Mouse (Mus musculus) 3134 (cell line): ENCODE data around the gene Col1a2.
A peak's percentile ranks its signal among the peaks of the same experiment; 100 is the strongest.

Experiments
- DNase-seq: peaks from one replicate; pipeline ENCODE4 v3.0.0-alpha.2; 2011; ENCODE audit warnings: low spot score; ENCODE audit not compliant: insufficient read length; ENCODE audit errors: extremely low read depth

The Col1a2 gene

DNA sequence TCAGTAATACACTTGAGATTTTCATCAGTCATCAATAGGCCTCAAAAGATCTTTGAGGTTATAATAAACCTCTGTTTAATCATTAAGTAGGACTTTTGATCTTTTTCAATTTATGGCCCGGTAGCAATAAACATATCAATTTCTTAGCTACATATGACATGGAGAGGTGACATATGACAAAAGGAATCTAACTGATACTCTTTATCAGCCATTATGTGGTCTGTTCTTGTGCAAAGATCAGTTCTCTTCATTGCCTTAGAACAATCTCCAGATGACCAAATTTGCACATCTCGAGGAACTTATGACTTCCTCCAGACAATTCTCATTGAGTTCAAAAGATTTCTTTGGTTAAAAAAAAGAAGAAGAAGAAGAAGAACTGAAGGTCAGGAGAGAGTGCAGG is 10.1 kb downstream of the Col1a2 start:
- DNase-seq = no peak

DNA sequence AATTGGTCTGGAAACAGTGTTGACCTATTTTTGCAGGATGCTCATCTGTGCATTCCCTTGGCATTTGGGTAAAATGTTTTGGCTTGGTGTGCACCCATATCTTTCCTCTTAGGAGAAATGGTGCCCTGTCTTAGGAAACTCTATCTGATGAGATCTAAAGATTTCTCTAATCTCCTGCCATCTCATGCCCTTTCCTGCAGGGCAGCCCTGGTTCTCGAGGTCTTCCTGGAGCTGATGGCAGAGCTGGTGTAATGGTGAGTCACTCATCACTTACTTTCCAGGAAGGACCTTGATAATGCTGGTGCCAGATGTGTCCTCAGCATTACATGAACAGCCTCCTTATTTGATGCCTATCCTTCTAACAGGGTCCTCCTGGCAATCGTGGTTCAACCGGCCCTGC is 16.4 kb downstream of the Col1a2 start:
- no peak for DNase-seq

DNA sequence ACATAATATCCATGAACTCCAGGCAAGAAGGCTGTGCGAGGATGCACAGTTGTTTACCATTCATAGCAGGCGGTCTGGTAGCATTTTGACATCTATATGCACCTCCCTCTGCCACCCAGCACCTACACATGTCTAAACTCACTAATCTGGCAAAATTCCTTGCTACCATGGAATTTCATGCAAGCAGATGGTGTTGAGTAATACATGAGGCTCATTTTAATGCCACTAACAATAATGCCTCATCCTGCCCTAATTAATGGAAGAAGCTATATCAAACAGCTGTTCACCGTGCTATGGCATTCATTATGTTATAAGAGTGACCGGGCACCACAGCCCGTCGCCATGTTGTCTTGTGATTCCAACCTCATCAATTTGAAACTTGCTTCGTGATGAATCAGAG is 23.8 kb downstream of the Col1a2 start:
- DNase-seq = no peak

DNA sequence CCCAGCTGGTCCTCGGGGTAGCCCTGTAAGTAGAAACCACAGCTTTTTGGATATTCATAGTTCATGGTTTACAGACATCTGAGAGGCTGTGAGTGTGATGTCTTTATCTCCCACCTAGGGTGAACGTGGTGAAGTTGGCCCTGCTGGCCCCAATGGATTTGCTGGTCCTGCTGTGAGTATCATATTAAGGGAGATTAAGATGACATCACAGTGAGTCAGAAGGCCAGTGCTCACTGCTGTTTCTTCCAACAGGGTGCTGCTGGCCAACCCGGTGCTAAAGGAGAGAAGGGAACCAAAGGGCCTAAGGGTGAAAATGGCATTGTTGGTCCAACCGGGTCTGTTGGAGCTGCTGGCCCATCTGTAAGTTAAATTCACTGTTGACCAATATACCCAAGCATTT is 26.4 kb downstream of the Col1a2 start:
- peak; percentile 47 for DNase-seq

DNA sequence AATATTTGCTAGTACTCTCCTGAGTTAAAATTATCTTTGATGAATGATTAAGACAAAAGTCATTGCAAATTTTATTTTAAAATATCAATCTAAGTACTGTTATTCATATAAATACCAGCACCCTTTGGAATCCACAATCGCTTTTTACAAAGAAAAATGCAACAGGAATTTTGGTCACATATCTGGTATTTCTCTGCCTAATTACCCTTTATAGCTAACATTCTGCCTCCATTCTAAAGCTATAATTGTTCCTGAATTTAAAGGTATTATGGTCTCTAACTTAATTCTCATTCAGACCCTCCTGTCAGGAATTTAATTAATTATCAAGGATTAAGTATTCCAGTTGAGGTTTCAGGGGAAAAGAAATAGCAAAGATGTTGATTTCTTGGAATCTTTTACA is 28.3 kb downstream of the Col1a2 start:
- DNase-seq = no peak

DNA sequence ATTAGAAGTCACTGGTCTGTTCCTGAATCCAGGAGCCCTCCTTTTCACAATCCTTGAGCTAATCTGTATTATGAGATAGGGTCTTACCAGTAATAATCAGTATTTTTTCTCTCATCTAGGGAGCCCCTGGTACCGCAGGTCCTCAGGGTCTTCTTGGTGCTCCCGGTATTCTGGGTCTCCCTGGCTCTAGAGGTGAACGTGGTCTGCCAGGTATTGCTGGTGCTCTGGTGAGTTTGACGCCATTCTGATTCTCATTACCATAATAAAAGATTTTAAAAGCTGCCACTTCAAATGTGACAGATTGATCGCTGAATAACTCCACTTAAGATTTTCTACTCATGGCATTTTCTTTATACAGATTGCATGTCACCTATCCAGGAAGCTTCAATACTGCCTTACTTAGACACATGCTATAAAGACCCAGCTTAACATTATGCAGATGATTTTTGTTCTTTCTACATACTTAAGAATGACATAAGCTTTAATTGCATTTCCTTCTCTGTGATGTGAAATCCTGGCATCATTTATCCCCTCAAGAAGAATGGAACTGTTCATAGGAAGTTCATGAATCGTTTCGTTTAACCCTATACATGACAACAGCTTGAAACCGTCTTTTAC is 30.0 kb downstream of the Col1a2 start:
- no peak for DNase-seq

DNA sequence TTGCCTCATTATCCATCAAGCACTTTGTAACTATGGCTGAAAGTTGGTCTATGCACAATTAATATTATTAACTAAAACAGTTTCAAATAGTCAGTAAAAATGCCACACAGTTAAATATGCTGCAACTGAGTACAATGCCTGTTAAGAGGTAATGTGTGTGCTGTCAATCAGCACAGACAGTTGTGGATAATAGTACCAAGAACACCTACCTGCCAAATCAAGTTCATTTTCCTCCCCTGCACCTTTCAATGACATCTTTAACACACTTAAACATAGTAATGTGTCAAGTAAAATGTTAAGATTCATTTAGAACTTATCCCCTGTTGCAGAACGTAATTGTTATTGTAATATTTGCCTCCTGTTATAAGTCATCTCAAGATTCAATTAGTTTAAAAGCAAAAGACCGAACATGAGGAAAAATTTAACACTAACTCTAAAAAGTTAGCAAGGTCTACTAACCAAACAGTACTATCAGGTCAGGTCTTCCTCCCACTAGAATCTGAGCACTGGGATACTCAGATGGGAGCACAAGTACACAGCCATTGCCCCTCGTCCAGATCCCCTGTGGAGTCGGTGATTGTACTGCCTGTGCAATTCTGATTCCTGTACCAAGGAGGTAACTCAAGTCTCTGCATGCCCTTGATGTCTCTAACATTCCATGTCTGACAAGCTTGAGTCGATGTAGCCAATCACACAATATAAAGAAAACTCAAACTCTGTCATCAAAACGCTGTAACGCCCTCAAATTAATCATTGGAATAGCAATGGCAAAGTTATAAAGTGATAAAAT is 37.5 kb downstream of the Col1a2 start:
- no peak for DNase-seq

DNA sequence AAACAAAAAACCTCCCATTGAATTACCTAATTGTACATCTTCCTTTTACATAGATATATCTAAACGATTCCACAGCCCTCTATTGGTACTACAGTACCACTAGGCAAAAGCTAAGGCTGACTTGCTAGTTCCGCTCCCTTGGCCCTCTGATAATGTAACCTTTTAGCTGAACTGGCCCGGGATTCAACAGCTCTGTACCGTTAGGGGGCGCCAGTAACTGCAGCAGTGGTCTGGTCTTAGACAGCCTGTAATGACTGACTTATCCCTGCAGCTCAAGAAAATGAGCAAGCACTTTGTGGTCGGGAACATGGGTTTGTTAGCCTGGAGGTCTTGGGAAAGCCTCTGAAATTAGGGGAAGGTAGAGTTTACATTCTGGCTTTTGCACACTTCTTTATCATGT is 39.9 kb downstream of the Col1a2 start:
- no peak for DNase-seq

DNA sequence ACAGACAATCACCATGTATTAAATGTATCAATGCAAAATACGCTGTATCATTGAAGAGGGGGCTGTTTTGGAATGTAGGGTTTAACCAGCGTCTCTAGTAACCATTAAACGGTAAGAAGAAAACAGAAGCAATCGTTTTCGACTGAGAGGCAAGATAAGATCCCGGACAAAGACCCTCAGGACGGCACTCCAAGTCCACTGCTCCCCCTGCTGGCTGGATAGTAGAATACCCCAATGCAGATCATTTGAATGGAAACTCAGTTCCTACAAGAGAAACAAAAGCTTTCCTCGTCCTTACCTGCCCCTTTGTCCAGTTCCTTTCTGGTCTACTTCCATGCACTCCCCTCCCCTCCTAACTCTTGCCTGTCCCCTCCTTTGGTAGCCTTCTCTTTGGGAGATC is 41.1 kb downstream of the Col1a2 start:
- no peak for DNase-seq

DNA sequence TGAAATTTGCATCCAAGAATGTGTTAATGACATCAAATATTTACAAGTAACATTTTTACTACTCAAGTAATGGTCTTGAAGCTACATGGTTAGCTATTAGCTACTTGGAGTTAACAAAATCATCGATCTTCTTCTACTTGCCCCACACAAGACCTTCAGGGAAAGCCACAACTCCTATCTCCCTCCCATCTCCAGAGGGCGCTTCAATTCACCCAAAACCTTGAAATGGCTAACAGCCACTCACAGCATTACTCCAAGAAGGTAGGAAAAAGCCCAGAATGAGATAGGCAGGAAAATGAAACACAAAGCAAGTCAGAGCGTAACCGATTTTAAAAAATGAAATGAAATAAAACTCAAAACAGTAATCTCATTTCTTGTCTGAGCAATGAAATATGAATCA is 44.3 kb downstream of the Col1a2 start:
- no peak for DNase-seq

DNA sequence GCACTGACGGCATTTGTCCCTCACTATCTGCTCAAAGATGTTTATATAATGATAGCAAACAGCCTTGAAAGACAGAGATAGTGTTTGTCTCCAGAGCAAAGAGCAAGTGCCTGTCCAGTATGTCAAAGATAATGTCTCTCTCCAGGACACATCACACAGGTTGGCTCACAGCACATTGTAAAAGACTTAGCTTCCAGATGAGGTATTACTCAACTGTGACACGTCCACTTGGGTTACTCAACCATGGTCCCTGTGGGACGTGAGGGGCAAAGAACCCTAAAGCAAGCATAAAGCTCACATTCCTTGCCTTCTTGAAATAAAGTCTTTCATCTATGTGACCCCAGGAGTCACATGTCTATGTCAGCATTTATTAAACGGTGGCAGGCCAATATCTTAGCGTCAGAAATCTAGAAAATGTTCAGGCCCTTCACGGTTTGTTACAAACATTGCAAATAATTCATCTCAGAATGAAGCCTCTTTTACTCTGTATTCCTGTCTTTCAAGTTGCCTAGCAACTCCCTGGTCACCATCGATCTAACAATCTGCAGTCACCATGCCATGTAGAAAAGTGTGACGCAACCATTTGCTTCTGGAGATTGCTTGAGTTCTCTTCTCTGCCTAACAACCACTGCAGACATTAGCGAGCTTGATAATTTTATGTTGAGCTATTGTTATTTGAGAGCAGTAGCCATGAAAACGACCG is 45.4 kb downstream of the Col1a2 start:
- DNase-seq = no peak

DNA sequence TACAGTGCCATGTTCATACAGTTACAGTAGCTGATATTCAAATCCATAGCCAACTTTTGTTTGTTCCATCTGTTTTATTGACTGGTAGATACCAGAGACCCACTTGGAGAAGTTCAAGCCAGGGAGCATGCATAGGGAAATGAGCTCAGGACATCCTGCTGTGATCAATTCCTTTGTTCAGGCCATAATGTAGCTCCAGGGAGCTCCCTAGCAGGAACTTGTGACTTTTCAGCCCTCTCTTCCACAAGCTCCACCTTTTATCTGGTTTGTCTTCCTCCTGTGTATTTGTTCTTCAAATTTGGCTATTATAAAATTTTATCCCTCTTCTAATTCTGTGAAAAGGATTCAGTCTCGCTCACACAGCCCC is 45.9 kb downstream of the Col1a2 start:
- no peak for DNase-seq

DNA sequence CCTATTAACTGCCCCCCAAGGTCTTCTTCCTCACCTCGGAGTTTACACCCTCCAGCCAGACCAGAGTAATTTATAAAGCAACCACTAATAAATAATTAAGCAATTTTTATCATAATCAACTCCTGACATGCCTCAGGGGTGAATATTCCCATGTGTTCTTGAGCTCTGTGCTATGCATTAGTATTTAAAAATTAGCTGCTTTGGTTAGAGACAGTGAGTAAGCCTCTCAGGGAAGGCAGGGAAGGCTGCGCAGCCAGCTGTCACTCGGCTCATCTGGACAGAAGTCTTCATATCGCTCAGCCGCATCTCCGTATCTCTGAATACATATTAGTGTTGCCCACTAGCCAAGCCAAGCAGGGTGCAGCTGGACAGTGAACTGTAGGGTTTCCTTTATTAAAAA is 50.8 kb downstream of the Col1a2 start:
- DNase-seq = no peak

DNA sequence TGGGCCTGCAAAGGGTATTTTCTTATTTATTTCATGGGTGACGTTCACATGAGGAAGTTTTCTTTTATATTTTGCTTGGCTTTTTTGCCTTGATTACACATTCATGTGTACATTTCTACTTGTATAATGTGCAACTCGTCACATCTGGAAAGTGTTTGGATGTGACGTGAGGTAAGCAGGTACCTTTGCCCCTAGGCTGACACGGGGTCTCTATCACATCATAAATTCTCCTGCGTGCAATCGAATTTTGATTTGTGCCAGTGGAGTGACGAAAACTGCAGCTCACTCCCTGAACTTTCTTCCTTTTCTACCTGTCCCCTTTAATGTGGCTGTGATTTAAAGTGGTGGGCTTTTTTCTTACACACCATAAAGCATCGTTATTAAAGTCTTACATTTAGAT is 52.5 kb downstream of the Col1a2 start:
- no peak for DNase-seq

DNA sequence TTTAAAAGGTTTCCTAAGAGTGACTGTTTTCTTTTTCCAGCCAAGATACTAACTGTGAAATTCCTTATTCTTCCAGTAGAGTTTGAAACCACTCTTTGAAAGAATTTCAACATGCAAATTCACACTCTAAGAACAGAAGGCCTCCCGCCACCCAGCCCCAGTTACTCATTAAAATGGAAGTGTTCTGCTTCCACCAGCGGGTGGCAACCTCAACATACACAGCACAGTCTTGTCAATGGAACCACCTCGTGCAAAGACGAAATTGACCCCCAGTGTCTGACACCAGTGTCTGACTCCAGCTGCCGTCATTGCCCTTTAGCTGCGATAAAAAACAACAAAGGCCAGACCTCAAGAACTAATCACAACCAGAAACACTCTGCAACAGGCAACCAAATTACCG is 53.1 kb downstream of the Col1a2 start:
- no peak for DNase-seq

DNA sequence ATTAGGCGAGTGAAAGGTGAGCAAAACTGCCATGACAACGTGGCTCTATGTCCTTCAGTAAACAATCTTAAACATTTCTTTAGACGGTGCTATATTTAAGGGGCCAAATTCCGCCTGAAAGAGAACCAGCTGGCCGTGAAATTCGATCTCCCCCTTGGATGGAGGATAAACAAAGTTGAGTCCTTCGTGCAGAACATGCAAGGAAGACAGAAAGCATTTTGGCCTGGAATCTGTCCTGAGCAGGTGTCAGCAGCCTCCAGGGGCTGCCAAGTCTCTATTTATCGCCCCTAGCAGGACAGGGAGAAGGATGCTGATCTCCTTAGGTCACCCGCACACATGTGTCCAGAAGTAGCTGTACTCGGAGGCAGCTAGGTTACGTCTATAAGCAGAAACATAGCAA is 56.5 kb downstream of the Col1a2 start:
- no peak for DNase-seq

DNA sequence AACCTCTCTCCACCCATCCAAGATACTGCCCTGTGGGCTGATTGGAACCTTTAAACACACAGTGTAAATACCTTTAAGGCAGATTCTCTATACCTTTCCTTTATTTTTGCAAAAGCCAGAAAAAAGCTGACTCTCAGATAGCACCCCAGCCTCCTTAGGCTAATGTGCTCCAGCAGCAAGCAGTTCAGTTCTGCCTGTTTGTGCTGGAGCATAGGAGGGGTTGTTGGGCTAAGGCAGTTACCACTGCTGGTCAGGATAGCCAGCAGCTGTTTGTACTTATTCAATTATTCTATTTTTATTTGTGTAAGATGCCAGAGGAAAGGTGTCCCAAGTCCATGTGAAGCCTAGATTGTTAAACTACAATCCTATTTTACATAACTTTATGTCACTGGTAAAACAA is 57.0 kb downstream of the Col1a2 start:
- no peak for DNase-seq

DNA sequence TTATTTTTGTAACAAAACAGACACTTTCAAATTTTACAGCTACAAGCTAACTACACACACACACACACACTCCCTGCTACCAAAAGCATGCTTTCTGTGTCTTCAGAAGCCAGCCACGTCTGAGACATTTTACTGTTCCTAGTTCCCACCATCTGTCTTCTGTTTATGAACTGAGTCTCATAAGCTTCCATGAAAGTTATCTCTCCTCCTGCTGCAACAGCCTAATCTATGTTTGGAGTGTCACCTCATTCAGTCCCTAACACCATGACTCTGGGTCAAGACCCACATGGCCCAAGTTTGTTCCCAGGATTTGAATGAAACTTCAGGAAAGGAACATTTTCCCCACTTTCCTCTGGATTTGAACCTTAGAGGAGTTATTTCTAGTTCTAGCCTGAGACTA is 57.8 kb downstream of the Col1a2 start:
- DNase-seq = no peak

DNA sequence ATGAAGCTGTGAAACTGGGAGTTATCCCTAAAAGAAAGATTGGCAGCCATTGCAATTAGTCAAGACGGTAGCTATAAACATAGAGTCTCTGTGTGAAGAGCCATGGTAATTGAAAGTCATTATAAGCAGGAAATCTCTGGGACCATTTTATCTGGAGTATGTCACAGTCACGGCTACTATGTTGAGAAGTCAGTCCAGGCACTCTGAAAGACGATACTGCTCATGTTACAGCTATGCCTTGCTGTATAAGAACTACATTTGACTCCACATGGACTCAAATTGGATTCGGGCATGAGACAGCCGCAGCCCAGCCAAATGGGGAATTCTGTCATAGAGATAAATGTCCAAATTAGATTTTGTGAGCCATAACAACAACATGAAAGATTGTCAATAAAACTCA is 58.9 kb downstream of the Col1a2 start:
- no peak for DNase-seq

DNA sequence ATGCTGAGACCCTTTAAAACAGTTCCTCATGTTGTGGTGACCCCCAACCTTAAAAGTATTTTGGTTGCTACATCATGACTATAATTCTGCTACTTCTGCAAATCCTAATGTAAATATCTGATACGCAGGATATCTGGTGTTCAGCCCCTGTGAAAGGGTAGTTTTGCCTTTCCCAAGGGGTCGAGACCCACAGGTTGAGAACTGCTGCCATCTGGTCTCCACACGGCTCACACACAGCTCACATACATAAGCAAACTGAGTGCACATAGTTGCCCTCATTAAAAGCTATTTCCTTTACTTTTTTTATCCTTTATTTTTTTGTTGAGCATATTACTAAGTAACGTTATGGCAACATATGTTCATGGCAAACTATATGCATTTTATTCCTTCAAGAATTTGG is 65.8 kb downstream of the Col1a2 start:
- DNase-seq = no peak

DNA sequence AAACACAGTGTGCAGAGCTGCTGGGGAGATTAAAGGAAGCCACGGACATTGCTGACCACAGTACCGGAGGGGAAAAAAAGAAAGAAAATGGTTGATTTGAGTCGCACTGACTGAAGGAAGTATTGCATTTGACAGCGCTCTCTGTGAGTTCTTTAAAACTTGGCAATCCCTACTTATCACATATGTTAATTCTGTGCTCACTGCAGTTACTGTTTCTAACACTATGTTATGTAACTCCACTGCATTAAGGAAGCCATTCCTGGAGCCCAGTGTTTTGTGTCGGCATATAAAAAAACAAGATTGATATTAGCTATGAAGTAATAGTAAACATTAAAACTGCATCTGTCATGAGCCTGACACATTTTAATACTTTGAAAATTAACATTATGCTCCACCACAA is 73.1 kb downstream of the Col1a2 start:
- no peak for DNase-seq

DNA sequence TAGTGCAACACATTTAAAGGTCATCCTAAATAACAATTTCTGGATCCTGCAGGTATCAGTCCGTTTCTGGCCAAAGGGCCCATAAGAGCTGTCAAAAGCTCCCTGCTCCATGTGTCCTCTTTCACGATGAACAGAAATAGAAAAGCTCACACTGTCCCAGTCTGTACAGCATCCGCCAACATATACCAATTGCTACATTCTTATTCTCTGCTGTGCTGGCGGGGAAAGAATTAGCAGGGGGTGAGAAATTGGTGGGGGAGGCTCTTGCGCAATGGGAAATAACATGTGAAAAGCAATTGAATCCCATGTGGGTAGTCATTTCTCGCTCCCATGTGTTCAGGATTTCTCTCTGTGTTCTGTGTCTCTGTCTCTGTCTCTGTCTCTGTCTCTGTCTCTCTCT is 73.7 kb downstream of the Col1a2 start:
- DNase-seq = no peak
